Mouse (Mus musculus) cerebellum, adult 2 months (tissue): ENCODE data around the gene Enox1.

Source experiments
- CTCF ChIP-seq: fragments of 200-500 bp; IDR thresholded peaks from 2 replicates; pipeline ENCODE4 v1.5.1; 2011; ENCODE audit warnings: low read depth, mild to moderate bottlenecking, control low read depth, low read length, moderate library complexity, borderline replicate concordance; ENCODE audit not compliant: insufficient read depth
- POLR2A ChIP-seq: fragments of 200-500 bp; IDR thresholded peaks from 2 replicates; pipeline ENCODE4 v1.6.1; 2011; ENCODE audit warnings: low read length, control low read depth, borderline replicate concordance; ENCODE audit not compliant: insufficient read depth

- TF ChIP-seq CTCF (no peak), POLR2A (no peak)
These were observed 212.5 kb downstream of the Enox1 start for GRCm38 (mm10) chr14:77369070-77369469.
